Mouse (Mus musculus) hindbrain, embryonic 12.5 days (tissue): ENCODE data around the gene Tbc1d8. TPM values are rescaled to one million over a fixed set of nuclear protein-coding genes. Genes with fewer than 3 reads are reported as not detected.

ENCODE experiments used
- ATAC-seq: fragments of 200-750 bp; cut with Nextera tagmentation; 2 replicates; pipeline ENCODE4 v1.8.0; 2017; ENCODE audit warnings: moderate TSS enrichment; ENCODE audit not compliant: low FRiP score
- H3K27ac ChIP-seq: fragments of 300-500 bp; sonication (generic); 2 replicates; pipeline ENCODE4 v1.5.1; 2016; ENCODE audit warnings: mild to moderate bottlenecking
- H3K27me3 ChIP-seq: fragments of 300-500 bp; sonication (generic); 2 replicates; pipeline ENCODE4 v1.6.1; 2016; ENCODE audit warnings: mild to moderate bottlenecking
- H3K36me3 ChIP-seq: fragments of 300-500 bp; sonication (generic); 2 replicates; pipeline ENCODE4 v1.6.1; 2016; ENCODE audit warnings: mild to moderate bottlenecking
- H3K4me1 ChIP-seq: fragments of 300-500 bp; sonication (generic); 2 replicates; pipeline ENCODE4 v1.6.1; 2016
- H3K4me2 ChIP-seq: fragments of 300-500 bp; sonication (generic); replicated peaks from 2 replicates; pipeline ENCODE4 v1.6.1; 2016; ENCODE audit warnings: mild to moderate bottlenecking
- H3K4me3 ChIP-seq: fragments of 300-500 bp; sonication (generic); 2 replicates; pipeline ENCODE4 v1.5.1; 2016; ENCODE audit warnings: mild to moderate bottlenecking
- H3K9ac ChIP-seq: fragments of 300-500 bp; sonication (generic); 2 replicates; pipeline ENCODE4 v1.6.1; 2016; ENCODE audit warnings: mild to moderate bottlenecking, moderate library complexity
- H3K9me3 ChIP-seq: fragments of 300-500 bp; sonication (generic); replicated peaks from 2 replicates; pipeline ENCODE4 v1.6.1; 2016; ENCODE audit warnings: mild to moderate bottlenecking
- WGBS: fragments of 180-500 bp; shearing (Covaris S2); methylation state at CpG from one replicate; pipeline ENCODE4 v1.1.7; 2016; 5-methylcytosine and 5-hydroxymethylcytosine counted together
- polyA plus RNA-seq: library from polyadenylated mRNA; unstranded; fragments of >200 nt; fragmentation: Nextera tagmentation; extraction: Ambion mirVana; gene quantifications from 2 replicates; pipeline ENCODE4 v1.2.1, GENCODE M21; 2016

Tbc1d8 gene
- polyA plus RNA-seq, 1 experiment from 2014 or later, result 8.6 TPM

DNA sequence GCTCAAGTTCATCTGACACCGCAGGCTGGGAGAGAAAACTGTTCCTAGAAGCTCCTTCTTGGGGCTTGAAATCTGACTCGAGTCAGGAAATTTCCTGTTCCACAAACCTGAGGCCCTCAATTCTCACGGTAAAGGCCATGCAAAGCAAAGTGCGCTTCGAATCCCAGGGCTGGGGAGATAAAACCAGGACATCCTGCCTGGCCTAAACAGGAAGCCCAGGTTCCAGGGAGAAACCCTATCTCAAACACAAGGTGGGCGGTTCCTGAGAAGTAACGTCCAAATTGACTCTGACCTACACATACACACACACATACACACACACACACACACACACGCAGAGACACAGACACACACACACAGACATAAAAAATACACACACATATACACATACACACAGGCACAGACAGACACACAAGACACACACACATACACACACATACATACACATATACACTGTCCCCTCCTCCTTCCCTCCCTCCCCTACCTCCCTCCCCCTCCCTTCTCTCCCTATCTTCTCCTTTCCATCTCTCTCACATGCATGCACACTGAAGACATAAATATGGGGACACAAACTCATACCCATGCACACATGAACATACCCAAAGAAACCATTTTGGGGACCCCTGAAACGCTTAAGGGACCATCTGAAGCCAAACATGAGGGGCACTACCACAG, 24.3 kb downstream of the Tbc1d8 start:
- Histone ChIP-seq H3K9ac (no peak overlapping the region), H3K4me2 (no peak overlapping the region), H3K4me3 (no peak overlapping the region), H3K4me1 (peaks cover 17% of the 10 kb centered on the region), H3K36me3 (no peaks in the 10 kb centered on the region), H3K9me3 (no peaks in the 10 kb centered on the region), H3K27me3 (no peaks in the 10 kb centered on the region), H3K27ac (no peak overlapping the region)
- 79% methylated on average over 9 of the region's 9 CpGs for WGBS
- no peak for ATAC-seq

DNA sequence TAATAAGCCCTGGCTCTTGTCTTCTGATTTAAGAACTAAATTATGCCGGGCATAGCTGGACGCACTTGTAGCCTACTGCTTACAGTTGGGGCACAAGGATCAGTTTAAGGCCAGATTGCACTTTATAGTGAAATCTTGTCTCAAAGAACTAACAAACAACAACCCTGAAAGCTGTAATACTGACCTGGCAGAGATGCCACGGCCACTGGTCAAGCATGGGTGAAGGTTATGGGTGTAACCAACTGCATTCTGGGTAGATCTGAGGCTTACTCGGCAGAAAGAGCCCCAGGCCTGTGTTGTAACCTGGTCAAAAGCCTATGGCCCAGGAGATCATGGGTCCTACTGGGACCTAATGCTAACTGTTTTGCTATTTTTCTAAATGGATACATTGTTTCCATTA, 26.4 kb downstream of the Tbc1d8 start:
- Histone ChIP-seq H3K4me1 (peaks cover 17% of the 10 kb centered on the region), H3K27me3 (no peaks in the 10 kb centered on the region), H3K4me2 (no peak overlapping the region), H3K9ac (no peak overlapping the region), H3K27ac (no peak overlapping the region), H3K9me3 (no peaks in the 10 kb centered on the region), H3K36me3 (no peaks in the 10 kb centered on the region), H3K4me3 (no peak overlapping the region)
- no peak for ATAC-seq
- WGBS, result 88% methylated on average over 4 of the region's 4 CpGs

DNA sequence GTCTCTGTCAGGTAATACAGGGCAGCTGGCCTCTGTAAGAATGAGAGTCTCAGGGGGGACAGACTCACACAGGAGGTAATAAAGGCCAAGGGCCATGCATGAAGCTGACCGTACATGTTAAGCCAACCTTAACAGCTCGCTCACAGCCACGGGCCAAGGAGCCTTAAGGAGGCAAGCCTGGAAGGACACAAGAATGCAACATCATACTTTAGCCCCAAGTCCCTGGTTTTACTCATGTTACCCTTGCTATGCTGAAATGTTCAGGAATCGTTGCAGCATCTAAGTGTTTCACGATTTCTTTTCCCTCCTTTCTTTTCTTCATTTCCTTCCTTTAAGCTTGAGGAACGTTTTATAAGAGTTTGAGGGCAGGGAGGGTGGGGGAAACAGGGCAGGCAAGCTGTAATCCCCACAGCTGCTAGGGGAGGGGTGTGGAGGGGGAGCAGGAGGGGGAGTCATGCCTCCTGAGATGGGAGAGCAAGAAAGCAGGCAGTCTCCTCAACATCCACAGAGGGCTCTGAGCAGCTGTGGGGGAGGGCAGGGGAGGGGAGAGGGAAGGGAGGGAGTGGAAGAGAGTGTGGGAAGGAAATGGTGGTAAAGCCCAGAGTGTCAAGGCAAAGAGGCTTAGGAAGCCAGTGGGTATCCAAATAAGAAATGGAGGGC, 28.4 kb downstream of the Tbc1d8 start:
- WGBS, result 76% methylated on average over 6 of the region's 6 CpGs
- Histone ChIP-seq H3K4me2 (no peak overlapping the region), H3K4me3 (no peak overlapping the region), H3K9me3 (no peaks in the 10 kb centered on the region), H3K27me3 (no peaks in the 10 kb centered on the region), H3K4me1 (peaks cover 19% of the 10 kb centered on the region), H3K9ac (no peak overlapping the region), H3K36me3 (no peaks in the 10 kb centered on the region), H3K27ac (no peak overlapping the region)
- ATAC-seq, result no peak

DNA sequence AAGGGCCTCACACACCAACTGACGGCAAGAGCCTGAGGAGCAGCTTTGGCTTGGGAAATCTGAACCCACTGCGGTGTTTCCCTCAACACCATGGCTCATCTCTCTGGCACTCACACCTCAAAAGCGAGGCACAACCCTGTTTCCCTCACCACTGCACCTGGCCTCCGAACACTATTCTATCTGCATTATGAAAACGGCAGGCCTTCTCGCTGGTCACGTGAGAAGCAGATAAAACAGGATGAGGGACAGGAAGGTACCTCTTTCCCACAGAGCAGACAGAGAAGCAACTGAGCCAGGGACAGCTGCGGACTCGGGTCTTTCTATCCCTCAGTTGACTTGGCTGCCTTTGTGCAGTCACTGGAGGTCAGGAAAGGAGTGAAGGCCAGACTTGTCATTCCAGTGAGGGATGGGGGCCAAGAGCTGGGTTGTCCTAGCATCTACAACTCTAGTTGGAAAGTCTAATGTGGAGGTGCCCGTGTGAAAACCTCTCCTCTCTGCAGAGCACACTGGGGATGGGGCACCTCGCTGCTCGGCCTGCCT, 29.2 kb downstream of the Tbc1d8 start:
- no peak overlapping the region for H3K4me3 ChIP-seq
- H3K4me2 ChIP-seq, result no peak overlapping the region
- H3K9me3 ChIP-seq, result no peaks in the 10 kb centered on the region
- peaks cover 12% of the 10 kb centered on the region for H3K4me1 ChIP-seq
- no peak for ATAC-seq
- H3K27me3 ChIP-seq, result no peaks in the 10 kb centered on the region
- H3K36me3 ChIP-seq, result no peaks in the 10 kb centered on the region
- no peak overlapping the region for H3K27ac ChIP-seq
- no peak overlapping the region for H3K9ac ChIP-seq
- WGBS, result 90% methylated on average over 12 of the region's 12 CpGs

DNA sequence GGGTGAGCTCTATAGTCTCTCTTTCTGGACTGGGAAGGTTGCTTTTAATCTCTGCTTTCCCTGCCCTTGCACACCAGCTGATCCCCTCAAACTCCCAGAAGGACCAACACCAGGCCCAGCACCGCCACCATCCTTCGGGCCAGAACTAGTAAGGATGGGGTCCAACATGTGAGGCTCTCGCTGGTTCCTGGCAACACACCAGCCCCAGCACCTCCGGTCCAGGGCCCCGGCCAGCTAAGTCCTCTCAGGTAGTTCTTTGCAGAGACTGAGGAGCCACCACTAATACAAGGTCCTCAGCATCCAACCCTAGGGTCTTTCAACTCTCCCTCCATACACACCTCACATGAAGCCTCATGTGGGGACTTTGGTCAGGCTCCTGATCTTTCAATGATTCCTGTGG, 29.7 kb downstream of the Tbc1d8 start:
- WGBS, result 93% methylated on average over 5 of the region's 5 CpGs
- no peak overlapping the region for H3K27ac ChIP-seq
- no peak for ATAC-seq
- H3K4me3 ChIP-seq, result no peak overlapping the region
- H3K4me1 ChIP-seq, result peaks cover 12% of the 10 kb centered on the region
- H3K4me2 ChIP-seq, result no peak overlapping the region
- H3K27me3 ChIP-seq, result no peaks in the 10 kb centered on the region
- H3K9me3 ChIP-seq, result no peaks in the 10 kb centered on the region
- no peaks in the 10 kb centered on the region for H3K36me3 ChIP-seq
- no peak overlapping the region for H3K9ac ChIP-seq

DNA sequence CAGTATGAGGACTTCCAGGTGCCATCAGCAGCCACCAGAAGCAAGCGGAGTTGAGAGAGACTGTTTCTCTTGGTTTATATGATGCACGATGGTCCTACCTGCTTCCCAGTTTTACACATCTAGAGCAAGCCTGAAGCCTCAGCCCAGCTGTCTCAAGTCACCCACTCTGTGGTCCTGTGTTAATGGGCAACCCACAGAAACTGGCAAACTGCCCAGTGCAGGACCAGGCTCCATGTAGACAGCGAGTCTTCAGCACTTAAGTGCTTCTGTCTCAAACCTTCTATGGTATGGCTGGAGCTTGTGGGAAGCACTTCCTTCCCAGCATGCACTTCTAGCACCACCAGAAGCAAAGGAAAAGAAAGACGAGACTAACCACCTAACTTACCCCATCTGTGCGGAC, 30.3 kb downstream of the Tbc1d8 start:
- whole genome bisulfite sequencing, result 83% methylated on average over 5 of the region's 5 CpGs
- no peaks in the 10 kb centered on the region for H3K27me3 ChIP-seq
- peaks cover 12% of the 10 kb centered on the region for H3K4me1 ChIP-seq
- no peak overlapping the region for H3K4me3 ChIP-seq
- H3K9ac ChIP-seq, result no peak overlapping the region
- no peaks in the 10 kb centered on the region for H3K9me3 ChIP-seq
- no peaks in the 10 kb centered on the region for H3K36me3 ChIP-seq
- H3K4me2 ChIP-seq, result no peak overlapping the region
- ATAC-seq, result no peak
- H3K27ac ChIP-seq, result no peak overlapping the region

DNA sequence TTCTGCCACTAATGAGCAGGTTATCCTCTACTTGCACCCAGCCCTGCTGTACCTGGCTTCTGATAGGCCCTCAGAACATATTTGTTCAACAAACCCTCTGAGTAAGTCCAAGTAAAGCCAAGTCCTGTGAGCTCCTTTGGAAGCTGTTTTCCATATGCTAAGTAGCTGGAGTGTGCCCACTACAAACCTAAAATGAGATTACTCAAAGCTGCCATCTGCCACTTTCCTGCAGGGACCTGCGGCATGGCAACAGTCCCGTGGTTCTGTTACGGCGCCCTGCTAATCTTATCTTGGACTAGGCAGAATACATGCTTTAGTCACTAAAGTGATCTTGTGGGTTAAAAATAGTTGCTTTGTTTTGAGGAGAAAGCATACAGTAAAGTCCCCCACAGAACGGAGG, 32.4 kb downstream of the Tbc1d8 start:
- Histone ChIP-seq H3K27ac (no peak overlapping the region), H3K36me3 (no peaks in the 10 kb centered on the region), H3K4me3 (no peak overlapping the region), H3K9ac (no peak overlapping the region), H3K27me3 (no peaks in the 10 kb centered on the region), H3K4me2 (no peak overlapping the region), H3K4me1 (peaks cover 12% of the 10 kb centered on the region), H3K9me3 (no peaks in the 10 kb centered on the region)
- 76% methylated on average over 5 of the region's 5 CpGs for WGBS
- no peak for ATAC-seq

DNA sequence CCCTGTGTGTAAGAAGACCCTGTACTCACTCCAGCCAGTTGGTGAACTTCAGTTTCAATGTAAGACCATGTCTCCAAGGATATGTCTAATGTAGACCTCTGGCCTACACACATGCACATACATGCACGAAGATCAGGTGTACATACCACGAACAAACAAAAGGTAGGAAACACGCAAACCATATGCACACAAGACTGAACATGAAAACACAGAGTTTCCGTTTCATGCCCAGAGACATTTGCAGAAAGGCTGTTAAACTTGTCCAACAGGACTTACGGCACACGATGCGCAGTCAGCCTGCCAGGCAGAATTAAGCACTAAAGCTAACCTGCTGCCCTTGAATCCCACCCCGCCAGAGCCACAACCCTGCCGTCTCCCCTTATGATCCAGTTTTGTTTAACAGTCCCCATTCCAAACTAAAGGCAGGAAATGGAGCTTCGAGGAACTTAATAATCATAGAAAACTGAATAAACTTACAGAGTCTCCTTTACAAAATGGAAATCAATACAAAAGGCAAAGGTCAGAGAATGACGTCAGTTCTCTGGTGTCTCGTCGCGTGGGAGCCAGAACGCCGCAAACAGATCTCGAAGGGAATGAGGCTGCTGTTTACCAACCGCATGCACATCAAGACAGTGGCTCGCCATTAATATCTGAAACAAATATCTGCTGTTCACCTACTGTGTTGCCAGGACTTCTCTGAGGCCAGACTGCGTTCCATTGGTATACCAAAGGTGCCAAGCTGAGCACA, 33.1 kb downstream of the Tbc1d8 start:
- H3K4me2 ChIP-seq, result no peak overlapping the region
- no peaks in the 10 kb centered on the region for H3K9me3 ChIP-seq
- H3K9ac ChIP-seq, result no peak overlapping the region
- peaks cover 12% of the 10 kb centered on the region for H3K4me1 ChIP-seq
- no peaks in the 10 kb centered on the region for H3K27me3 ChIP-seq
- no peaks in the 10 kb centered on the region for H3K36me3 ChIP-seq
- H3K4me3 ChIP-seq, result no peak overlapping the region
- 87% methylated on average over 20 of the region's 20 CpGs for WGBS
- no peak overlapping the region for H3K27ac ChIP-seq
- ATAC-seq, result no peak

DNA sequence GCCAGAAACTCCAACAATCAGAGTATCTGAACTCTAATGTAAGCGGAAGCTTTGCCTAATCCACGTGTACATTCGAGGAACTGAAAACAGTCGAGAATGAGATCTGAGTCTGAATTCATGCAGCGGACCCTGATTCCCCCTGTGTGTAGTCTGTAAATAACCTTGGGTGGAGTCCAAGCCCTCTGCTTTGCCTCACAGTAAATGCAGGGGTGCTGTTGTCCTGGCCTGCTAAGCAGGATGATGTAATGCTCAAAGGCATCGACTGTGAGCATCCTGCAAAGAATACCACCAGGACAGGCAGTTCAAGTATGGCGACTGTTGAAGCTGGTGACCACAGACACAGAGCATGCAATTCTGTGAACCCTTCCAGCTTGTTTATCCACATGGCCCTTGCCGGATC, 34.8 kb downstream of the Tbc1d8 start:
- Histone ChIP-seq H3K4me2 (no peak overlapping the region), H3K27ac (no peak overlapping the region), H3K27me3 (no peaks in the 10 kb centered on the region), H3K9ac (no peak overlapping the region), H3K36me3 (no peaks in the 10 kb centered on the region), H3K4me3 (no peak overlapping the region), H3K9me3 (no peaks in the 10 kb centered on the region), H3K4me1 (peaks cover 4% of the 10 kb centered on the region; the same call in 1 of the 2 replicates)
- no peak for ATAC-seq
- WGBS, result 87% methylated on average over 8 of the region's 8 CpGs

DNA sequence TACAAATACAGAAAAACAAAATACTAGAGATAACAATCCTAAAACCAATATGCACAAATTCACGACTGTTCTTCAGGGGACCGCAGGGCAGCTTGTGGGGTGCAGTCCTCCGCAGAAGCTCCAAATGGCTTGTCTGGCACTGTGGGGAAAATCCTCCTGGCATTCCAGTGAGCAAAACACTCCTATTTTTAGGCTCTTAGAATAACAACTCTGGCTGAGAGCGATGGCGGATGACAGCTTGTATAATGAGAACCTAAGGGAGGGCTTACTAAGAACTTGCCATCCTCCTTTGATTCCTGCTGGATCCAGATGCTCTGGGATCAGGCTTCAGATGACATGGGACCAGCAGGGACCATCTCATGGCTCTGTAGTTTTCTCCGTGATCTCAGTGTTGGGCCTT, 36.9 kb downstream of the Tbc1d8 start:
- Histone ChIP-seq H3K4me2 (no peak overlapping the region), H3K27ac (no peak overlapping the region), H3K9ac (no peak overlapping the region), H3K27me3 (no peaks in the 10 kb centered on the region), H3K9me3 (no peaks in the 10 kb centered on the region), H3K4me1 (peaks cover 4% of the 10 kb centered on the region; the same call in 1 of the 2 replicates), H3K4me3 (no peak overlapping the region), H3K36me3 (no peaks in the 10 kb centered on the region)
- no peak for ATAC-seq
- WGBS, result 73% methylated on average over 6 of the region's 6 CpGs

DNA sequence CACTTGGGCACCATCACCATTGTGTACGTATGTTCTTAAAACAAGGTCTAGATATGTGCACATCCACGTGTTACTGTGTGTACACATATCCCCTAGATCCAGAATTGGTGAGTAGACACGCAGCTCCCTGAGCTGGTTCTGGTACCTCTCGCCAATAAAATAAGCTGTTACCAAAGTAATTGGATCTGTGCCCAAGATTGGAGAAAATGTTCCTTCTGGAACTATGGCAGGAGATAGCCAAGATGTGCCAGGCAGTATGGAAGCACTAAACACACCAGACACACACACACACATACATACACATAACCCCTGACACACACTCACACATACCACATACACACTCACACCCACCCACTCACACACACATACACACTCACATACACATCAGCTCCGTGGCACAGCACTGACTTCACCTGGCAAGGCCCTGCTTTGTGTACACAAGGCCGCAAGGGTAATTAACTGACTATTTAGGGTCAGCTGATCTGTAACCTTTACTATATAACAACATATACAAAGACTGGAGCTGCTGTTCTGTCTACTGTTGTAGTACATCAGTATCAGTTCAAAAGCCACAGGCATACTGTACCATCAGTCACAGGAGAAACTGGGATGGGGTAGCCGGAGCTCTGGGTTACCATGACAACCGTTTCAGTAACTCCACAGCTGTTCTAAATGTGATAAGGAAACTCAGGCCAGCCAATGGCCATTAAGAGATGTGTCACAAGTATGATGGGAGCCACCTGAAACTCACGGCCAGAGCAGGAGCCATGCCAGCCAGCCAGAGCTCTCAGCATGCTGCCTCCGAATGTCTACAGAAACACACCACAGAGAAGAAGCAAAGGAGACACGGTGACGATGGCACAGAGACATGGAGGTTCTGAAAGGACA, 38.6 kb downstream of the Tbc1d8 start:
- Histone ChIP-seq H3K4me2 (no peak overlapping the region), H3K9ac (no peak overlapping the region), H3K9me3 (no peaks in the 10 kb centered on the region), H3K27ac (no peak overlapping the region), H3K36me3 (no peaks in the 10 kb centered on the region), H3K4me3 (no peak overlapping the region), H3K4me1 (no peaks in the 10 kb centered on the region), H3K27me3 (no peaks in the 10 kb centered on the region)
- WGBS, result 82% methylated on average over 12 of the region's 12 CpGs
- ATAC-seq, result no peak

DNA sequence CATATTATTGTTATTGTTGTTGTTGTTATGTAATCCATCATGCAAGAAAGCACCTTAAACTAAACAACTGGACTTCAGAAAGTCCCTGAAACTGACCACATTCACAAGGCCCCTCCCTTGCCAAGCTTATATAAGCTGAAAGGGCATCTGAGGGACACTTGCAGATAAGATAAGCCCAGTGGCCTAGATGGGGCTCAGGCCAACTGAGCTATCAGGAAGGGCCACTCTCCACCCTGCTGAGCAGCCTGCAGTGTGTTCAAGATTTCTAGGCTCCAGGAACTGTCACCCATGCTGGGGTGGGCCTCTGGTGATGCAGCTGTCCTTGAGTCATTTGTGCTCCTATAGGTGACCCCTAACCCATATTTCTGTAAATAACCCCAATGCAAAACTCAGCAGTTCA, 39.9 kb downstream of the Tbc1d8 start:
- Histone ChIP-seq H3K36me3 (no peaks in the 10 kb centered on the region), H3K27me3 (no peaks in the 10 kb centered on the region), H3K4me1 (no peaks in the 10 kb centered on the region), H3K4me3 (no peak overlapping the region), H3K9ac (no peak overlapping the region), H3K4me2 (no peak overlapping the region), H3K27ac (no peak overlapping the region), H3K9me3 (no peaks in the 10 kb centered on the region)
- ATAC-seq, result no peak
